Mouse (Mus musculus) limb, embryonic 14.5 days (tissue): ENCODE measurements around the gene Atrnl1. TPM values are rescaled to one million over a fixed set of nuclear protein-coding genes. Genes with fewer than 3 reads are reported as not detected.

ENCODE experiments used
- ATAC-seq: fragments of 200-750 bp; cut with Nextera tagmentation; 2 replicates; pipeline ENCODE4 v1.8.0; 2017; ENCODE audit warnings: low read depth, moderate number of reproducible peaks, moderate TSS enrichment; ENCODE audit not compliant: low FRiP score
- DNase-seq: peaks from one replicate; pipeline ENCODE4 v3.0.0-alpha.2; 2015; ENCODE audit warnings: low spot score
- H3K27ac ChIP-seq: fragments of 300-500 bp; sonication (generic); replicated peaks from 2 replicates; pipeline ENCODE4 v1.5.1; 2014; ENCODE audit warnings: low read depth, mild to moderate bottlenecking, low read length, moderate library complexity, mixed read lengths
- H3K27me3 ChIP-seq: fragments of 300-500 bp; sonication (generic); 2 replicates; pipeline ENCODE4 v1.6.1; 2014; ENCODE audit warnings: low read length, mixed read lengths; ENCODE audit not compliant: control insufficient read depth, insufficient read depth
- H3K36me3 ChIP-seq: fragments of 300-500 bp; sonication (generic); 2 replicates; pipeline ENCODE4 v1.6.1; 2014; ENCODE audit warnings: mild to moderate bottlenecking, low read length, moderate library complexity, mixed read lengths; ENCODE audit not compliant: control insufficient read depth, insufficient read depth
- H3K4me1 ChIP-seq: fragments of 300-500 bp; sonication (generic); 2 replicates; pipeline ENCODE4 v1.6.1; 2014; ENCODE audit warnings: antibody characterized with exemption, low read length, mixed read lengths; ENCODE audit not compliant: control insufficient read depth, insufficient read depth
- H3K4me2 ChIP-seq: fragments of 300-500 bp; sonication (generic); replicated peaks from 2 replicates; pipeline ENCODE4 v1.6.1; 2014; ENCODE audit warnings: low read depth, mild to moderate bottlenecking, low read length, moderate library complexity; ENCODE audit not compliant: severe bottlenecking
- H3K4me3 ChIP-seq: fragments of 300-500 bp; sonication (generic); replicated peaks from 2 replicates; pipeline ENCODE4 v1.5.1; 2014; ENCODE audit warnings: low read length
- H3K9ac ChIP-seq: fragments of 300-500 bp; sonication (generic); 2 replicates; pipeline ENCODE4 v1.6.1; 2014; ENCODE audit warnings: mild to moderate bottlenecking, low read depth, low read length, moderate library complexity; ENCODE audit not compliant: severe bottlenecking
- H3K9me3 ChIP-seq: fragments of 300-500 bp; sonication (generic); 2 replicates; pipeline ENCODE4 v1.6.1; 2016; ENCODE audit warnings: low read length; ENCODE audit not compliant: control insufficient read depth
- POLR2A ChIP-seq: fragments of 200-500 bp; IDR thresholded peaks from 2 replicates; pipeline ENCODE4 v1.8.0; 2012; ENCODE audit warnings: inconsistent platforms, mild to moderate bottlenecking, moderate library complexity, borderline replicate concordance; ENCODE audit not compliant: insufficient read depth, insufficient read length; ENCODE audit errors: extremely low read depth
- WGBS: fragments of 180-500 bp; shearing (Covaris S2); extraction: QIAGEN DNeasy Blood & Tissue Kit; methylation state at CpG from one replicate; pipeline ENCODE4 v1.1.7; 2014; 5-methylcytosine and 5-hydroxymethylcytosine counted together
- polyA plus RNA-seq, 2 experiments: library from polyadenylated mRNA; depleted of rRNA in 1 of 2; stranded (reverse) in 1 of 2; unstranded in 1 of 2; fragments of >200 nt; fragmentation: Nextera tagmentation in 1 of 2; extraction: Ambion mirVana in 1 of 2; gene quantifications; 2 replicates each; pipeline versions ENCODE4 v1.2.1 to v1.2.3; 2012 to 2014

Gene Atrnl1
- polyA plus RNA-seq, 2 experiments = 7.7 to 19.9 TPM

DNA sequence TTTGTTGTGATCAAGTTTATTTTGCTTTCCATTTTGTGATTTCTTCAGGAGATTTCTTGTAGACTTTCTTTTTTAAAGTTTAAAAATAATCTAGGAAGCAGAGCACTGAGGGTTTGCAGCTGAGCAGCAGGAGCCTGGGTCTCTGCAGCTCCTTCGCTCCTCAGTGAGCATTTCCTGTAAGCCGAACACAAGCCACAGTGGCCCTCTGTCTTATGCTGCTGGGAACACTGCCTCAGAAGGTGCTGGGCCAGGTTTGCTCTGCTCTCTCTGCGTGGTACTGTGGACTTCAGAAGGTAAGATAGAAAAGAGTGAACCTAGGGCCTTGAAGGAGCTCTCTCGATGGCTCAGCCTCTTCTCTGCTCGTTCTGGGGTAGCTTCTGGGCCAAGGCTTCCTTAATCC, 407.9 kb downstream of the Atrnl1 start:
- H3K4me1 ChIP-seq = no peaks in the 10 kb centered on the region
- no peak overlapping the region for H3K4me3 ChIP-seq
- no peak overlapping the region for H3K4me2 ChIP-seq
- H3K9ac ChIP-seq = no peak overlapping the region
- DNase-seq (no peak), ATAC-seq (no peak)
- no peak for TF ChIP-seq POLR2A
- no peaks in the 10 kb centered on the region for H3K9me3 ChIP-seq
- no peaks in the 10 kb centered on the region for H3K27me3 ChIP-seq
- H3K27ac ChIP-seq = no peak overlapping the region
- 54% methylated on average over 5 of the region's 5 CpGs for WGBS
- H3K36me3 ChIP-seq = no peaks in the 10 kb centered on the region

GRCm38 (mm10) chr19:58021514-58022284, 410.9 kb downstream of the Atrnl1 start:
- no peaks in the 10 kb centered on the region for H3K36me3 ChIP-seq
- H3K27ac ChIP-seq = no peak overlapping the region
- WGBS = 97% methylated on average over 8 of the region's 8 CpGs
- no peaks in the 10 kb centered on the region for H3K4me1 ChIP-seq
- ATAC-seq (no peak), DNase-seq (no peak)
- TF ChIP-seq POLR2A = no peak
- no peak overlapping the region for H3K9ac ChIP-seq
- H3K27me3 ChIP-seq = no peaks in the 10 kb centered on the region
- H3K4me3 ChIP-seq = no peak overlapping the region
- no peak overlapping the region for H3K4me2 ChIP-seq
- no peaks in the 10 kb centered on the region for H3K9me3 ChIP-seq

GRCm38 (mm10) chr19:58023216-58023825, 412.5 kb downstream of the Atrnl1 start:
- DNase-seq (no peak), ATAC-seq (no peak)
- 81% methylated on average over 14 of the region's 14 CpGs for WGBS
- no peak overlapping the region for H3K9ac ChIP-seq
- no peak overlapping the region for H3K4me3 ChIP-seq
- no peaks in the 10 kb centered on the region for H3K4me1 ChIP-seq
- TF ChIP-seq POLR2A = no peak
- no peak overlapping the region for H3K27ac ChIP-seq
- no peaks in the 10 kb centered on the region; the same call in 1 of the 2 replicates for H3K36me3 ChIP-seq
- H3K27me3 ChIP-seq = no peaks in the 10 kb centered on the region
- H3K4me2 ChIP-seq = no peak overlapping the region
- H3K9me3 ChIP-seq = peaks cover 10% of the 10 kb centered on the region

GRCm38 (mm10) chr19:58025053-58025452, 414.2 kb downstream of the Atrnl1 start:
- H3K4me3 ChIP-seq = no peak overlapping the region
- no peaks in the 10 kb centered on the region for H3K27me3 ChIP-seq
- no peaks in the 10 kb centered on the region; the same call in 1 of the 2 replicates for H3K36me3 ChIP-seq
- peaks cover 10% of the 10 kb centered on the region for H3K9me3 ChIP-seq
- ATAC-seq (no peak), DNase-seq (no peak)
- WGBS = 82% methylated on average over 2 of the region's 2 CpGs
- no peaks in the 10 kb centered on the region for H3K4me1 ChIP-seq
- no peak for TF ChIP-seq POLR2A
- no peak overlapping the region for H3K9ac ChIP-seq
- H3K4me2 ChIP-seq = no peak overlapping the region
- no peak overlapping the region for H3K27ac ChIP-seq

DNA sequence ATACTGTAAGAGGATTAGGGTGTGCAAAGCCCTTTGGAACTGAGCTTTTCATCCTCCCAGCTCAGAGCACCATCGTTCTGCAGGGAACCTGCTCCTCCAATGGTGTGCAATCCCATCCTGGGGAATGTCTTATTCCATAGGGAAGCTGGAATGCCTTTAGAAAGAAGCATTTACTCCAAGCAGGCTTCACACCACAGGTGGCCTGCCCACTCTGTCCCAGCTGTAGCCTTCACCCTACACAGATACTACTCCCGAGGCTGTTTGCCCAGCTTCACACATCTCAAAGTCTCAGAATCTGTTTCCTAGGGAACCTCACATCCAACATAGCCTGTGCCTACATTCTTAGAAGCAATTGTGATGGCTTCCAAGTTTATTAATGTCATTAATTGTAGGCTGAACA, 418.8 kb downstream of the Atrnl1 start:
- 72% methylated on average over 2 of the region's 2 CpGs for WGBS
- no peak for TF ChIP-seq POLR2A
- Histone ChIP-seq H3K27ac (no peak overlapping the region), H3K36me3 (no peaks in the 10 kb centered on the region; the same call in 1 of the 2 replicates), H3K4me3 (no peak overlapping the region), H3K9me3 (peaks cover 14% of the 10 kb centered on the region), H3K4me2 (no peak overlapping the region), H3K9ac (no peak overlapping the region), H3K4me1 (no peaks in the 10 kb centered on the region), H3K27me3 (no peaks in the 10 kb centered on the region)
- no peak for DNase-seq
- no peak for ATAC-seq
